Mouse (Mus musculus) CH12.LX (cell line): ENCODE results near the gene Tomm40l. TPM values are rescaled to one million over a fixed set of nuclear protein-coding genes. Genes with fewer than 3 reads are reported as not detected.
A peak's percentile ranks its signal among the peaks of the same experiment; 100 is the strongest.
"Not testable (repeated sequence)": the region's sequence is repeated elsewhere in the genome, so short reads cannot be mapped to it uniquely, and the experiment has no call there.

ENCODE experiments used
- DNase-seq: peaks from one replicate; pipeline ENCODE4 v3.0.0-alpha.2; 2013; ENCODE audit errors: extremely low read depth
- H3K27ac ChIP-seq: 2 replicates; pipeline ENCODE4 v1.5.1; 2012; ENCODE audit warnings: low read depth, mild to moderate bottlenecking, control low read depth, moderate library complexity; ENCODE audit not compliant: insufficient read depth
- H3K27me3 ChIP-seq: replicated peaks from 2 replicates; pipeline ENCODE3; 2012; ENCODE audit warnings: inconsistent platforms
- H3K36me3 ChIP-seq, 2 experiments: replicated peaks in 1 of 2; 2 replicates each; pipeline versions ENCODE3 to v1.6.1; 2012; ENCODE audit warnings: inconsistent platforms in 1 of 2, low read length in 1 of 2, mild to moderate bottlenecking in 1 of 2, mixed read lengths in 1 of 2, moderate library complexity in 1 of 2; ENCODE audit not compliant: control insufficient read depth in 1 of 2, insufficient read depth in 1 of 2
- H3K4me1 ChIP-seq, 2 experiments: 2 replicates each; pipeline ENCODE4 v1.6.1; 2012; ENCODE audit warnings: inconsistent platforms in 1 of 2, moderate library complexity in 1 of 2; ENCODE audit not compliant: insufficient read depth in 2 of 2, control insufficient read depth in 1 of 2
- H3K4me2 ChIP-seq: 2 replicates; pipeline ENCODE4 v1.6.1; 2012; ENCODE audit warnings: low read depth, mild to moderate bottlenecking, control low read depth; ENCODE audit not compliant: poor library complexity, insufficient read depth, severe bottlenecking
- H3K4me3 ChIP-seq, 3 experiments: fragments of 150-350 bp in 1 of 3; sonication (generic) in 1 of 3; replicated peaks in 1 of 3; 2 replicates each; pipeline versions ENCODE3 to v1.5.1; 2011 to 2012; ENCODE audit warnings: low read depth in 2 of 3, low read length in 2 of 3, mild to moderate bottlenecking in 2 of 3, moderate library complexity in 2 of 3, control low read depth in 1 of 3, improper control_type of control experiment in 1 of 3, inconsistent platforms in 1 of 3, mixed read lengths in 1 of 3; ENCODE audit not compliant: poor library complexity in 1 of 3
- H3K79me2 ChIP-seq: replicated peaks from 2 replicates; pipeline ENCODE4 v1.6.1; 2012; ENCODE audit warnings: mild to moderate bottlenecking, moderate library complexity; ENCODE audit not compliant: control insufficient read depth, poor library complexity, insufficient read depth, severe bottlenecking; ENCODE audit errors: extremely low read depth
- H3K9ac ChIP-seq: 2 replicates; pipeline ENCODE4 v1.6.1; 2012; ENCODE audit warnings: low read depth, mild to moderate bottlenecking, control low read depth, moderate library complexity; ENCODE audit not compliant: insufficient read depth
- H3K9me3 ChIP-seq: replicated peaks from 2 replicates; pipeline ENCODE3; 2012; ENCODE audit warnings: low read length, inconsistent platforms, mixed read lengths
- BHLHE40 ChIP-seq: IDR thresholded peaks from 2 replicates; pipeline ENCODE4 v1.6.1; 2011; ENCODE audit warnings: mild to moderate bottlenecking, low read depth, low read length, improper control_type of control experiment
- CHD1 ChIP-seq: IDR thresholded peaks from 2 replicates; pipeline ENCODE4 v1.6.1; 2012; ENCODE audit warnings: low read depth, low read length, improper control_type of control experiment, inconsistent platforms
- CHD2 ChIP-seq: IDR thresholded peaks from 2 replicates; pipeline ENCODE4 v1.6.1; 2011; ENCODE audit warnings: low read length, improper control_type of control experiment
- E2F4 ChIP-seq: IDR thresholded peaks from 2 replicates; pipeline ENCODE4 v1.6.1; 2011; ENCODE audit warnings: low read depth, low read length, improper control_type of control experiment; ENCODE audit not compliant: insufficient replicate concordance
- ELF1 ChIP-seq: IDR thresholded peaks from 2 replicates; pipeline ENCODE4 v1.6.1; 2014; ENCODE audit warnings: low read depth, mild to moderate bottlenecking, inconsistent platforms, low read length, improper control_type of control experiment
- EP300 ChIP-seq: IDR thresholded peaks from 2 replicates; pipeline ENCODE4 v1.6.1; 2011; ENCODE audit warnings: low read length, improper control_type of control experiment
- ETS1 ChIP-seq: conservative IDR thresholded peaks from 2 replicates; pipeline ENCODE4 v1.6.1; 2012; ENCODE audit warnings: low read depth, mild to moderate bottlenecking, inconsistent platforms, low read length, improper control_type of control experiment, moderate library complexity
- GABPA ChIP-seq: IDR thresholded peaks from 2 replicates; pipeline ENCODE4 v1.6.1; 2012; ENCODE audit warnings: low read depth, low read length, improper control_type of control experiment, inconsistent platforms; ENCODE audit not compliant: insufficient replicate concordance
- HCFC1 ChIP-seq: IDR thresholded peaks from 2 replicates; pipeline ENCODE4 v1.6.1; 2012; ENCODE audit warnings: low read depth, mild to moderate bottlenecking, inconsistent platforms, low read length, improper control_type of control experiment
- JUN ChIP-seq: IDR thresholded peaks from 2 replicates; pipeline ENCODE4 v1.6.1; 2011; ENCODE audit warnings: low read depth, mild to moderate bottlenecking, low read length, improper control_type of control experiment, moderate library complexity; ENCODE audit not compliant: insufficient read depth
- KAT2A ChIP-seq: IDR thresholded peaks from 2 replicates; pipeline ENCODE4 v1.6.1; 2012; ENCODE audit warnings: low read length, improper control_type of control experiment, inconsistent platforms; ENCODE audit not compliant: insufficient replicate concordance
- MAFK ChIP-seq: IDR thresholded peaks from 2 replicates; pipeline ENCODE4 v1.6.1; 2011; ENCODE audit warnings: low read length, improper control_type of control experiment; ENCODE audit not compliant: insufficient replicate concordance
- MAX ChIP-seq: IDR thresholded peaks from 2 replicates; pipeline ENCODE4 v1.6.1; 2011; ENCODE audit warnings: low read length, improper control_type of control experiment
- MEF2A ChIP-seq: IDR thresholded peaks from 2 replicates; pipeline ENCODE4 v1.6.1; 2014; ENCODE audit warnings: low read depth, mild to moderate bottlenecking, inconsistent platforms, low read length, improper control_type of control experiment, borderline replicate concordance
- MXI1 ChIP-seq: IDR thresholded peaks from 2 replicates; pipeline ENCODE4 v1.6.1; 2011; ENCODE audit warnings: mild to moderate bottlenecking, low read depth, low read length, improper control_type of control experiment
- NELFE ChIP-seq: IDR thresholded peaks from 2 replicates; pipeline ENCODE4 v1.6.1; 2011; ENCODE audit warnings: low read depth, low read length, improper control_type of control experiment
- POLR2A ChIP-seq: IDR thresholded peaks from 2 replicates; pipeline ENCODE4 v1.6.1; 2011; ENCODE audit warnings: low read depth, mild to moderate bottlenecking, improper control_type of control experiment, low read length
- POLR2AphosphoS2 ChIP-seq: IDR thresholded peaks from 2 replicates; pipeline ENCODE4 v1.6.1; 2011; ENCODE audit warnings: low read depth, low read length, improper control_type of control experiment
- RAD21 ChIP-seq: IDR thresholded peaks from 2 replicates; pipeline ENCODE4 v1.6.1; 2011; ENCODE audit warnings: low read depth, mild to moderate bottlenecking, low read length, improper control_type of control experiment, moderate library complexity
- RCOR1 ChIP-seq: conservative IDR thresholded peaks from 2 replicates; pipeline ENCODE4 v1.6.1; 2012; ENCODE audit warnings: low read depth, mild to moderate bottlenecking, inconsistent platforms, low read length, improper control_type of control experiment
- SMC3 ChIP-seq: IDR thresholded peaks from 2 replicates; pipeline ENCODE4 v1.6.1; 2011; ENCODE audit warnings: low read depth, low read length, improper control_type of control experiment
- TBP ChIP-seq: conservative IDR thresholded peaks from 2 replicates; pipeline ENCODE4 v1.6.1; 2011; ENCODE audit warnings: low read depth, low read length, improper control_type of control experiment
- TCF12 ChIP-seq: IDR thresholded peaks from 2 replicates; pipeline ENCODE4 v1.6.1; 2014; ENCODE audit warnings: low read depth, mild to moderate bottlenecking, inconsistent platforms, low read length, improper control_type of control experiment
- UBTF ChIP-seq: IDR thresholded peaks from 2 replicates; pipeline ENCODE4 v1.6.1; 2012; ENCODE audit warnings: low read depth, mild to moderate bottlenecking, inconsistent platforms, low read length, improper control_type of control experiment, moderate library complexity
- ZMIZ1 ChIP-seq: IDR thresholded peaks from 2 replicates; pipeline ENCODE4 v1.6.1; 2012; ENCODE audit warnings: low read depth, mild to moderate bottlenecking, inconsistent platforms, low read length, improper control_type of control experiment
- dilution Hi-C: fragments of 300-500 bp; cut with MboI; formaldehyde crosslinking; loops from 2 replicates; pipeline ENCODE4 v1.14.3; 2020; ENCODE audit warnings: low sequenced_read_pairs; ENCODE audit not compliant: extremely low pct_unique_long_range_greater_than_20kb, extremely low pct_ligation_motif_present
- in situ Hi-C: fragments of 300-500 bp; cut with MboI; formaldehyde crosslinking; loops from 3 replicates; pipeline ENCODE4 v1.14.3; 2019; ENCODE audit warnings: low sequenced_read_pairs, low pct_ligation_motif_present, low pct_unique_long_range_greater_than_20kb, mixed read lengths
- polyA plus RNA-seq: library from polyadenylated mRNA; unstranded; fragments of >175 nt; gene quantifications from 2 replicates; pipeline ENCODE4 v1.2.1, GENCODE M21; 2012; ENCODE audit warnings: low read depth; ENCODE audit not compliant: insufficient read length
- total RNA-seq, 2 experiments: library from RNA; depleted of rRNA; stranded (reverse); fragments of 300-350 nt in 1 of 2; fragments of >200 nt in 1 of 2; gene quantifications; 2 replicates each; pipeline ENCODE4 v1.2.3; 2012 to 2014

Gene Tomm40l
- total and polyA plus RNA-seq, 3 experiments = 24.7 to 37.1 (median 36.0) TPM

GRCm38 (mm10) chr1:171246709-171247452, 24.6 kb upstream of the Tomm40l start (continued):
- TF ChIP-seq JUN (no peak), MXI1 (peak; percentile 71), KAT2A (peak; percentile 98), MEF2A (peak; percentile 71; the same call in 1 of the 2 replicates), EP300 (no peak), HCFC1 (peak; percentile 97), ELF1 (peak; percentile 95), ETS1 (no peak), CHD2 (peak; percentile 58), UBTF (no peak)

- no peak for TF ChIP-seq CHD1
- no peak for TF ChIP-seq JUN
- no peak for TF ChIP-seq GABPA
- no peak for TF ChIP-seq NELFE
- no peak for TF ChIP-seq ZMIZ1
- TF ChIP-seq CHD2 = no peak
- TF ChIP-seq ETS1 = no peak
- no peak for TF ChIP-seq MAX
- no peak for TF ChIP-seq SMC3
- no peak for TF ChIP-seq MAFK
- TF ChIP-seq UBTF = no peak
- no peak for TF ChIP-seq TCF12
- TF ChIP-seq BHLHE40 = no peak
- no peak for TF ChIP-seq TBP
- TF ChIP-seq POLR2A = no peak
- TF ChIP-seq POLR2AphosphoS2 = no peak
- no peak for TF ChIP-seq RCOR1
- no peak for TF ChIP-seq RAD21
- TF ChIP-seq ELF1 = no peak
- no peak for TF ChIP-seq E2F4
- Histone ChIP-seq H3K79me2 (peaks cover 20% of the 10 kb centered on the region), H3K36me3 (peaks cover 39 to 50% of the 10 kb centered on the region in 2 experiments), H3K4me2 (no peak overlapping the region), H3K27me3 (no peaks in the 10 kb centered on the region), H3K9ac (no peak overlapping the region), H3K27ac (no peak overlapping the region), H3K4me1 (peaks cover 11 to 47% of the 10 kb centered on the region in 2 experiments), H3K9me3 (no peaks in the 10 kb centered on the region), H3K4me3 (no peak overlapping the region)
- dilution Hi-C loops (no loop called here), in situ Hi-C loops (no loop called here)
- no peak for DNase-seq
Measured at GRCm38 (mm10) chr1:171245353-171245752, 23.0 kb upstream of the Tomm40l start.

GRCm38 (mm10) chr1:171241952-171242351, 19.6 kb upstream of the Tomm40l start:
- H3K27ac ChIP-seq, H3K9me3 ChIP-seq, H3K4me3 ChIP-seq, dilution Hi-C loops, H3K9ac ChIP-seq, in situ Hi-C loops, H3K4me2 ChIP-seq, H3K27me3 ChIP-seq, DNase-seq: not testable (repeated sequence)
- Histone ChIP-seq H3K4me1 (peaks cover 0 to 17% of the 10 kb centered on the region in 2 experiments; a peak in 2 of 4 replicates), H3K36me3 (peaks cover 69 to 84% of the 10 kb centered on the region in 2 experiments), H3K79me2 (peaks cover 20% of the 10 kb centered on the region)
